Mouse (Mus musculus): ENCODE measurements around the gene Folr2.
A peak's percentile ranks its signal among the peaks of the same experiment; 100 is the strongest.

Gene Folr2

GRCm38 (mm10) chr7:101823758-101824630 lies 33.0 kb downstream of the Folr2 start:
- DNase-seq (ENCODE audit: low read depth, low spot score): no peak

DNA sequence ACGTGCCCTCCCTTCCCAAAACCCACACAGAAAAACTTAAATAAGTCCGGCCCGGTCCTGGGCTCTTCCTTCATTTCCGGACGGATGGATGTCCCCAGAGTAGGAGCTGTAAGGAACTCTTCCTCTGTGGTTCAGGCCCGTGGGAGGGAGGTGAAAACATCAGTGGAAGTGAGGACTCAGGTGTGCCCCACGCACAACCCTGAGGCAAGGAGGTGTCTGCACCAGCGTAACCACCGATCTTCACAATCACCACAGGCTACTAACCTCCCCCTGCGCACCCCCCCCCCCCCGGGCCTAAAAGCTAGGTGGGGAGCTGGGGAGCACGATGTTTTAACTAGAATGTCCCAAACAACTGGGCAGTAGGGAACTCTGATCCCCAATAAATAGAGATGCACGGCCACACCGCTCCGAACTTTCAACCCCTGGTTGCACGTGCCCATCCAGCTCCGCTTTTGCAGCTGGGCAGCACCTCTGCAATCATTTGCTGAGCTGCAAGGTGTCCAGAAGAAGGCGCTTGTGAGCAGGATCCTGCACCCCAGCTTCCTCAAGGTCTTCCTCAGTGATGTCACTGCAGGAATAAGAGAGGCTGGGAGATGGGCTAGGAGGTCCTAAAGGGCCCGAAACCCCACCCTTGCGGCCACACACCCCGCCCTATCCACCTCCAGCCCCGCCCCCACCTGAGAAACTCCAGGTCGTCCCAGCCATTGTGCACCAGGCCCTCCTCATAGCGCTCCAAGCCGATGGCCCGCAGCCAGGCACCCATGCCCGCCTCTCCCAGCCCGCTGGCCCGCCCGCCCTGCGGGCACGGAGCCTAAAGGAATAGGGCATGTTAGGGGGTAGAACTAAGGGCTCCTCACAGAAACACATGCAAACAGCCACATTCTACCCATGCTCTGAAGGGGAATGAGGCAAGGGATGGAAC lies 33.9 kb downstream of the Folr2 start:
- peak; percentile 30 for DNase-seq (ENCODE audit: low read depth, low spot score)

GRCm38 (mm10) chr7:101821571-101822501 lies 35.2 kb downstream of the Folr2 start:
- DNase-seq (ENCODE audit: low read depth, low spot score): peak; percentile 58

- DNase-seq (ENCODE audit: low read depth, low spot score): peak; percentile 51
These were observed 36.5 kb downstream of the Folr2 start for GRCm38 (mm10) chr7:101820295-101821030.

DNA sequence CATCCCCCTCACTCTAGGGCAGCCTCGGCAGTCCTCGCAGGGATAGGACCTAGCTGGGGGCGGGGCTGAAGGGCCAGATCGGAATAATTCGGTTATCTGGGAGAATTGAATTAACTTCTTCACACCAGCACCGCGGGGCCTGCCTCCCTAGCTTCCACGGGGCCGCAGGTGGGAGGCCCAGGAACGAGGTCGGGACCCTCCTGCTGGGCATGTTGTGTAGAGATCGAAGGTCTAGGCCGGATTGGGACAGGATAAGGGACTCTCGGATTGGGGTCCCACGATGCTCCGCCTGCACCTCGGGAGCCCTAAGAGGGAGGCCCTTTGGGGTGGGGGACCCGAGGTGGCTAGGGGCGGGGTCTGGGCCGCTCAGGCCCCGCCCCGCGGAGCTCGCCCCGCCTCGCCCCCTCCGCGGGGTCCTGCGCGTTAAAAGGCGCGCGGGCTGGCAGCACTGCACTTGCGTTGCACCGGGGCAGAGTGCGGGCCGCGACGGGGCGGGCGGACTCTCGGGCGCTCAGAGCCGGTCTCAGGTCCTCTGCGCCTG lies 39.1 kb downstream of the Folr2 start, which contains the start of gene Phox2a:
Phox2a (plus strand) TSS at position 453 of the 541 bp plus-strand sequence.
- no peak for DNase-seq (ENCODE audit: low read depth, low spot score)
